Mouse (Mus musculus) left cerebral cortex, adult 2 months (tissue): ENCODE data around the gene Elp4. TPM values are rescaled to one million over a fixed set of nuclear protein-coding genes. Genes with fewer than 3 reads are reported as not detected.

ENCODE experiments used
- DNase-seq, 2 experiments: peaks; one replicate each; pipeline ENCODE4 v3.0.0; 2021 to 2022; ENCODE audit warnings: low spot score in 2 of 2, mixed read lengths in 1 of 2; ENCODE audit errors: extremely low spot score in 1 of 2
- H3K27ac ChIP-seq: fragments of 200-600 bp; 2 replicates; pipeline ENCODE4 v1.8.1; 2022
- H3K4me3 ChIP-seq: fragments of 200-600 bp; 2 replicates; pipeline ENCODE4 v1.8.1; 2022
- CTCF ChIP-seq: fragments of 200-600 bp; IDR thresholded peaks from 2 replicates; pipeline ENCODE4 v1.8.1; 2022; ENCODE audit warnings: antibody characterized with exemption, mild to moderate bottlenecking, moderate library complexity
- intact Hi-C: fragments of 180-260 bp; cut with DNase I; formaldehyde crosslinking; loops from one replicate; pipeline ENCODE4 v1.15.1; 2025
- total RNA-seq, 2 experiments: library from RNA; stranded (reverse); gene quantifications; 2 replicates each; pipeline ENCODE4 v1.2.3; 2021

Gene Elp4
- total RNA-seq, 2 experiments from 2014 or later: 18.8 to 19.5 TPM

GRCm38 (mm10) chr2:105779320-105779891, 125.0 kb downstream of the Elp4 start:
- TF ChIP-seq CTCF: no peak
- H3K27ac ChIP-seq: no peak overlapping the region
- DNase-seq: no peak
- H3K4me3 ChIP-seq: no peak overlapping the region
- intact Hi-C loops: no loop called here

GRCm38 (mm10) chr2:105771314-105771713, 133.1 kb downstream of the Elp4 start:
- TF ChIP-seq CTCF: no peak
- Histone ChIP-seq H3K4me3 (no peak overlapping the region), H3K27ac (no peak overlapping the region)
- no peak for DNase-seq
- intact Hi-C loops: no loop called here

DNA sequence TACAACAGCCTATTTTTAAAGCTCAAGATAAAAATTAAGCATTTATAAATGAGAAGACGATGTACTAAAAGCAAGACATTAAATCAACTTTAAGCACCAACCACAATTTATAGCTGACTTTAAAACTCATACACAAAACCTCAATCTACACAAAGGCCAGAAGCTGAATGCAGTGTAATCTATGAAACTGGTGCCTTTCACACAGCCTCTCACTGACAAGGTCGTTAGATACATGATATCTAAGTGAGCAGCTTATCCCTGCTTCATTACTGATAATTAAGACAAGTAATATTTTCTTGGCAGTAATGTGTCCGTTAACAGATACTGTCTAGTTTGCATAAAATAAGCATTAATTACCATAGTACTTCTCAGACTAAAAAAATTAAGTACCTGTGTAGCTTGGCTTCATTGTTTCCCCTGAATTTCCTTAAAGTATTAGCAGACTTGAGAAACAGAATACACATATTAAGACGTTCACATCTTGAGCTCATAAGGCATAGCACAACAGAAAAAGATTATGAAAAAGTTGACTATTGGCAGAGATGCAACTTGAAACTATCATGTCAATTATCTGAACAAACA, 134.5 kb downstream of the Elp4 start:
- no peak for DNase-seq
- TF ChIP-seq CTCF: no peak
- intact Hi-C loops: no loop called here

DNA sequence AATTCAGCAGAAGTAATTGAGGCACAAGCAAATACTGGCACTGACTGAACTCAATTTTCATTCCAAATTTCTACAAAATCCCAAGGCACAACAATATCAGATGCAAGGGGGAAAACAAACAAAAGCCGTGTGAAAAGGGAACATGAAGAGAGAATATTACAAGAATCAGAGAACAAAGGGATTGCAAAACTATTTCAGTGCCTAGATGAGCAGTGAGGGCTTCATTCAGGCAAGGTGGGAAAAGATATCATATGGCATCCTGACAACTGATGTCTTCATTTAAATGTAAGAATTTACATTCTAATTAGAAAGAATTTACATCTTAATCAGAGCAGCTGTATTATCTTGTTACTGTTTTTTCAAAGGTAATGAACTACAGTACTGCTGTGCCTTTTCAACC, 150.9 kb downstream of the Elp4 start:
- Histone ChIP-seq H3K27ac (no peak overlapping the region), H3K4me3 (no peak overlapping the region)
- intact Hi-C loops: no loop called here
- DNase-seq: no peak
- no peak for TF ChIP-seq CTCF

More for the DNA sequence above, 134.5 kb downstream of the Elp4 start:
- Histone ChIP-seq H3K4me3 (no peak overlapping the region), H3K27ac (no peak overlapping the region)

DNA sequence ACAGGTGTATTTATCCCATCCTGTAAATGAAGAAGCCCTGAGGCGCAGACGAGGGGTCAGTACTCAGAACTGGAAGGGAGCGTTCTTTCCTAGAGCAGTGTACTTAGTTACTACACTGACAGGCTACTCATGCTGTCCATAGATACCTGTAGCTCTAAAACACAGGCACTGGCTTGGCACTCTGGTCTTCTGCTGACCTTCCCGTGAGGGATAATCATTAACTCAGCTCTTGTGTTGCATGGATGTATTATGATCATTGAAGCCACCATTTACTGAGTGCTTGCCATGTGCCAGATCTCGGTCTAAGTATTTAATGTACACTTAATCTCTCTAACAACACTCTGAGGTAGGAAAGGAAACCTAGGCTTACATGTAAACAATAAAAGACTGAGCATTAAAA, 155.3 kb downstream of the Elp4 start:
- intact Hi-C loops: no loop called here
- no peak overlapping the region for H3K4me3 ChIP-seq
- no peak for TF ChIP-seq CTCF
- no peak for DNase-seq
- H3K27ac ChIP-seq: no peak overlapping the region

DNA sequence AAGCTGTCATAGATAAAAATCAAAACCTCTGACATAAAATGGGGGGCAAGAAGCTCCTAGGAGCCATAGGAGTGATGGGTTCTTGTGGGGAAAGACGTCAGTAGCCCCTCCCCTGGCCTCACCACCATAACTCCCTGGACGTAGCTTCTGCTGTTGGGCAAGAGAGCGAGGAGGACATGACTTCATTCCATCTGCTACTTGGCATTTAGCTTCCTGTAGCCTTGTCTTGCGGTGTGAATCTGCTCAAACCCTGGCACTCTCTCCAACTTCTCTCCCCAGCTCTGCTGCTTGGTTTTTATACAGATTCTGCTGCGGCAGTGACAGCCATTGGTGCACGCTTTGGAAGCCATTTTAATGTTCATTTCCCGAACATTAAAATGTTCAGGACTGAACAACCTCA, 157.5 kb downstream of the Elp4 start:
- H3K27ac ChIP-seq: no peak overlapping the region
- DNase-seq: no peak
- no peak for TF ChIP-seq CTCF
- no peak overlapping the region for H3K4me3 ChIP-seq
- intact Hi-C loops: no loop called here

DNA sequence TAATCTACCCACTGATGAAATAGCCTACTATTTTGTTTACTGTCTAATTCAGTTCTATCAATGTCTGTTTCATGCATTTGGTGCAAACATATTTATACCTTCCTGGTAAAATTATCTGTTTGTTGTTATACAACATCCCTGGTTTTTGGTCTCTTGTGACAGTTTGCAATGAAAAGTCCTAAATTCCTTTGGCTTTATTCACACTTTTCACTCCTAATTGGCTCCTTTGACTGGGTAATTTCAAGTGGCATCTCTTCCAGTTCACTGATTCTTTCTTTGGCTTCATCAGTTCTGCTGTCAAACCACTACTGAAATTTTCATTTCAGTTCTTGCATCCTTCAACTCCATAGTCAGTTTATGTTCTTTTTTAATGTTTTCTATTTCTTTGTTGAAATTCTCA, 168.2 kb downstream of the Elp4 start:
- no peak for TF ChIP-seq CTCF
- intact Hi-C loops: no loop called here
- no peak for DNase-seq
- Histone ChIP-seq H3K27ac (no peak overlapping the region), H3K4me3 (no peak overlapping the region)

GRCm38 (mm10) chr2:105730704-105731103, 173.7 kb downstream of the Elp4 start:
- no peak overlapping the region for H3K27ac ChIP-seq
- TF ChIP-seq CTCF: no peak
- intact Hi-C loops: no loop called here
- no peak overlapping the region for H3K4me3 ChIP-seq
- no peak for DNase-seq

GRCm38 (mm10) chr2:105726657-105727056, 177.7 kb downstream of the Elp4 start:
- H3K27ac ChIP-seq: no peak overlapping the region
- intact Hi-C loops: no loop called here
- TF ChIP-seq CTCF: no peak
- DNase-seq: no peak
- H3K4me3 ChIP-seq: no peak overlapping the region

- intact Hi-C loops: no loop called here
- no peak overlapping the region for H3K27ac ChIP-seq
- TF ChIP-seq CTCF: no peak
- no peak overlapping the region for H3K4me3 ChIP-seq
- no peak for DNase-seq
Measured at GRCm38 (mm10) chr2:105715409-105716115, 188.8 kb downstream of the Elp4 start.

DNA sequence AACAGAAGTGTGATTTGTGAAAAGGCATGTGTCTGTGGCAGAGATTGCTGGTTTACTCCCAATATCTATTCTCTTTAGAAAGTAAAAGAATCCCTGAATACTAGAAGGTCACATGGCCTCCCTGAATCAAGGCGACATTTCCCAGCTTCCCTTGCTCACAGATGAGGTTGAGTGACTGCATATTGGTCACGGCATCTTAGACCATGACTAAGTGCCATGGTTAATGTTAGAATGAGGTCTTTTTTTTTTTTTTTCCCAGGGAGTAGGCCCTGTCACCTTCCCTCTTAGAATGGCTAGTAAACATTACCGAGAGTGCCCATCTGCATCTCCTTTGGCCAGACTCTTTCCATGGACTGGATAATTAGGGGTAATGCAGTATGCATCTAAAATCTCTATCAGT, 193.9 kb downstream of the Elp4 start:
- TF ChIP-seq CTCF: no peak
- Histone ChIP-seq H3K4me3 (no peak overlapping the region), H3K27ac (no peak overlapping the region)
- DNase-seq: no peak
- intact Hi-C loops: no loop called here

GRCm38 (mm10) chr2:105709126-105709525, 195.2 kb downstream of the Elp4 start:
- Histone ChIP-seq H3K27ac (no peak overlapping the region), H3K4me3 (no peak overlapping the region)
- intact Hi-C loops: no loop called here
- TF ChIP-seq CTCF: no peak
- DNase-seq: no peak

DNA sequence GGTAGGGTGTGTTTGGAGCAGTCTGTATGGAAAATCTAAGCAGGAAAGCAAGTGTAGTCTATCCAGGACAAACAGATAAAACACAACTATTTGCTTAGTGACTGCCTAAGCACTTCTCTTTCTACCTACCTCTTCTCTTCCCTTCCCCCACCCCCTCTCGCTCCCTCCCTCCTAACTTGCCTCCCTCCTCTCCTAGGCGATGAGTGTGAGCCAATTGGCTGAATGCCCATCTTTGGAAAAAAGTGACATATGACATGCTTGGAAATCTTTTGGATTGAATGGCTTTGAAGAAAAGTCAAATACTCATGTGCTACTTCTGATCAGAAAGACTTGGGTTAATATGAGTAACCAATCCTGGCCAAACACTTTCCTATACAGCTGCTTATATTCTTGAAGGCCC, 199.0 kb downstream of the Elp4 start:
- Histone ChIP-seq H3K27ac (no peak overlapping the region), H3K4me3 (no peak overlapping the region)
- DNase-seq: no peak
- intact Hi-C loops: no loop called here
- TF ChIP-seq CTCF: no peak
